Mouse (Mus musculus) CD4-positive naive resting alpha-beta T cell, adult 76 days (primary cell): ENCODE measurements around the gene Tspan2. TPM values are rescaled to one million over a fixed set of nuclear protein-coding genes. Genes with fewer than 3 reads are reported as not detected.

Experiments used
- total RNA-seq: library from RNA; stranded (reverse); gene quantifications from one replicate; pipeline ENCODE4 v1.2.4, GENCODE M21; 2023

Gene Tspan2
- total RNA-seq: 0.73 TPM

DNA sequence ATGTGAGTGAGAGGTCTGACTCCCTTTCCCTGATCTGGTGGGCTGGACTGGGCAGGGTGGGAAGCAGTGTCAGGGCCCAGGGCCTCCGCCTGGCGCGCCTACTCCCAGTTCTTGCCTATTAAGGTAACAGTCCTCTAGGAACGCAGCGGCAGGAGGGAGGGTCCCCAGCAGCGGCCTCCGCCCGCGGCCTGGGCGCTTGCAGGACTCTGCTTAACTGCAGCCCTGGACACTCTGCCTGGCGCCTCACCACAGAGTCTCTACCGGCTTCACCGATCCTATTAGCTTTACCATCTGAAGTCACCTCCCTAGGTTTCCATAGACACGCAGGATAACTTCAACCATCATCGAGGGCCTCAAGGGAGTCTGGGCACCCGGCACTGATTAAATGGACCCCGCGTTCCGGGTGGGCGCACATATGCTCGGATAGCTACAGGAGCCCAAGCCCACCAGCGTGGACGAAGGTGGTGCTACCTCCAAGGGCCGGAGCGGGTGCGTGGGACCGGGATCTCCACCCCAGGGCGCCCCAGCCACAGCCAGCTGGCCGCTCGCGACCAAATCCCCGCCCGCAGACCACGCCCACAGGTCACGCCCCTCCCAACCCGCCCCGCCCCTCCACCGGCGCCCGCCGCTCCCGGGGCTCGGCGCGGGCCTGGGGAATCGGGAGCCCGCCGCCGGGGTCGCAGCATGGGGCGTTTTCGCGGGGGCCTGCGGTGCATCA, at the start of gene Tspan2:
Gene Tspan2, plus strand, starts transcription at position 217 of the 718 bp plus-strand sequence.

DNA sequence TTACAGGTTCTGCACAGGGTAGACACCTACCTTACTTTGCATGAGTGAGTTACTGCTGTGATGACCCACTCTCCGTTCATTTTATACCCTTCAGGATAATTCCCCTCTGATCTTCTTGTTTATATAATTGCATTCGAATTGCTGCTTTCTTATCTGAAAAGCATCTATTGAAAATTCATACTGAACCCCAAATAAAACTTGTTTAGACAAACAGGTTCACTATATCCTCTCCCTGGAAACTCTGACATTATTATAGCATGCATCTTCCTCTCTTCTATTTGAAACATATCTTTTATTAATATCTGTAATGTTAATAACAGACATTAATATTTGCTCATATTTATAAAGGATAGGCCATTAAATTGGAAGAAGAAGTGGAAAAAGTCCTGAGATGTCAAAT, 48.3 kb downstream of the Tspan2 start, which contains the start of gene Tshb:
Gene Tshb, minus strand, starts transcription at position 101 of the 400 bp plus-strand sequence.

Other genes with a start within 250 kb of the Tspan2 start
- gene Tshb, start 48.2 kb downstream of the Tspan2 start, total RNA-seq: not detected
- 0.29 TPM for gene Sycp1, start 201.6 kb downstream of the Tspan2 start, total RNA-seq
- not detected for gene Nr1h5, start 229.6 kb downstream of the Tspan2 start, total RNA-seq